Comparison of ENCODE assay signal across 23 mouse cellular contexts in genomic region chr10:127679208-127679607, GRCm38 (mm10). TPM values are rescaled to one million over a fixed set of nuclear protein-coding genes. Genes with fewer than 3 reads are reported as not detected.
A peak's percentile ranks its signal among the peaks of the same experiment; 100 is the strongest.
DNase-seq lines count a peak whose midpoint lies in the region; ATAC-seq and TF ChIP-seq lines count a peak whose summit lies in the region.
"Had no signal": no experiment of that assay in that cellular context is flagged by ENCODE, and none has a peak within 500 bp of the region (broad histone marks: within the 10 kb centered on the region; RNA-seq: fewer than 3 reads in every experiment).

No protein-coding gene starts in this region.

- no peaks in the 10 kb centered on the region for H3K27me3 ChIP-seq in lung, embryonic 14.5 days (ENCODE audit: insufficient read depth, low read length)
- no peaks in the 10 kb centered on the region for H3K27me3 ChIP-seq in lung, postnatal 0 days (replicated peaks; ENCODE audit: insufficient read depth, low read length)
- H3K27me3 ChIP-seq in embryonic facial prominence, embryonic 14.5 days (replicated peaks; ENCODE audit: control insufficient read depth, insufficient read depth, low read length), result no peaks in the 10 kb centered on the region
- H3K27me3 ChIP-seq: embryonic facial prominence, embryonic 12.5 days; hindbrain, embryonic 13.5 days had no signal

- no peak overlapping the region for H3K4me2 ChIP-seq in lung, embryonic 14.5 days
- H3K4me2 ChIP-seq in lung, postnatal 0 days (replicated peaks; ENCODE audit: low read depth, low read length), result no peak overlapping the region
- H3K4me2 ChIP-seq in embryonic facial prominence, embryonic 14.5 days (ENCODE audit: low read depth, low read length), result no peak overlapping the region
- H3K4me2 ChIP-seq: embryonic facial prominence, embryonic 12.5 days; hindbrain, embryonic 13.5 days had no signal

- H3K27ac ChIP-seq in lung, embryonic 14.5 days (ENCODE audit: low read depth), result no peak overlapping the region
- H3K27ac ChIP-seq in lung, postnatal 0 days (ENCODE audit: low read length), result no peak overlapping the region
- H3K27ac ChIP-seq in embryonic facial prominence, embryonic 14.5 days (replicated peaks; ENCODE audit: low read depth, low read length), result no peak overlapping the region
- H3K27ac ChIP-seq: embryonic facial prominence, embryonic 12.5 days; heart, embryonic 10.5 days; hindbrain, embryonic 13.5 days; hindbrain, postnatal 0 days had no signal

- DNase-seq in cerebellum, adult 9-11 months, result peak; percentile 15
- no peak for DNase-seq in cerebellum, adult 8-10 months
- peak; percentile 68 for DNase-seq in heart, adult 11 months
- no peak for DNase-seq in heart, postnatal 14 days
- no peak for DNase-seq in lung, embryonic 14.5 days
- DNase-seq in lung, postnatal 0 days (ENCODE audit: low spot score), result no peak
- no peak for DNase-seq in embryonic facial prominence, embryonic 14.5 days (ENCODE audit: low spot score)
- DNase-seq: adrenal gland, postnatal 10 days; cerebellum, adult 18-20 months; cerebellum, postnatal 14 days; embryo, embryonic 11 days; gastrocnemius, postnatal 14 days; kidney, adult 11 months had no signal

- no peaks in the 10 kb centered on the region for H3K9me3 ChIP-seq in lung, embryonic 14.5 days (ENCODE audit: low read depth, low read length)
- no peaks in the 10 kb centered on the region for H3K9me3 ChIP-seq in lung, postnatal 0 days (ENCODE audit: low read length)
- no peaks in the 10 kb centered on the region for H3K9me3 ChIP-seq in embryonic facial prominence, embryonic 14.5 days (ENCODE audit: control insufficient read depth, low read length)
- H3K9me3 ChIP-seq: embryonic facial prominence, embryonic 12.5 days; heart, embryonic 10.5 days; hindbrain, embryonic 13.5 days had no signal

- H3K36me3 ChIP-seq in lung, embryonic 14.5 days (ENCODE audit: insufficient read depth), result no peaks in the 10 kb centered on the region
- no peaks in the 10 kb centered on the region for H3K36me3 ChIP-seq in lung, postnatal 0 days (ENCODE audit: insufficient read depth, low read length)
- no peaks in the 10 kb centered on the region for H3K36me3 ChIP-seq in embryonic facial prominence, embryonic 14.5 days (ENCODE audit: control insufficient read depth, insufficient read depth, low read length)
- H3K36me3 ChIP-seq: embryonic facial prominence, embryonic 12.5 days; heart, embryonic 10.5 days; hindbrain, embryonic 13.5 days had no signal

- TF ChIP-seq EP300 in lung, postnatal 0 days (IDR thresholded peaks at IDR 0.05), result no peak

- intact Hi-C loops in heart, postnatal 14 days (cut with DNase I), result loop anchor here (5.0 kb wide), 2 partner anchors 58 to 107 kb away; partner anchors contain the start of gene Zbtb39

- WGBS in lung, embryonic 14.5 days, result 79% methylated on average over 1 of the region's 1 CpGs
- 77% methylated on average over 1 of the region's 1 CpGs for WGBS in lung, postnatal 0 days
- 85% methylated on average over 1 of the region's 1 CpGs for WGBS in embryonic facial prominence, embryonic 14.5 days

- H3K4me3 ChIP-seq in lung, embryonic 14.5 days (ENCODE audit: low read depth, low read length), result no peak overlapping the region
- H3K4me3 ChIP-seq in lung, postnatal 0 days (ENCODE audit: low read depth, low read length), result no peak overlapping the region
- no peak overlapping the region for H3K4me3 ChIP-seq in embryonic facial prominence, embryonic 14.5 days (ENCODE audit: low read depth, low read length)
- H3K4me3 ChIP-seq: embryonic facial prominence, embryonic 12.5 days; heart, embryonic 10.5 days; hindbrain, embryonic 13.5 days had no signal

- no peaks in the 10 kb centered on the region for H3K4me1 ChIP-seq in lung, embryonic 14.5 days (ENCODE audit: insufficient read depth)
- H3K4me1 ChIP-seq in lung, postnatal 0 days (ENCODE audit: insufficient read depth, low read depth, low read length), result peaks cover 5% of the 10 kb centered on the region; the same call in 1 of the 2 replicates
- H3K4me1 ChIP-seq in embryonic facial prominence, embryonic 14.5 days (ENCODE audit: control insufficient read depth, insufficient read depth, low read length), result no peaks in the 10 kb centered on the region

- no peak for ATAC-seq in lung, embryonic 14.5 days (ENCODE audit: insufficient read depth)
- ATAC-seq in lung, postnatal 0 days, result no peak
- no peak for ATAC-seq in embryonic facial prominence, embryonic 14.5 days (ENCODE audit: low read depth)
- ATAC-seq: forebrain, embryonic 16.5 days; hindbrain, postnatal 0 days had no signal

- no peak for TF ChIP-seq CTCF in lung, embryonic 14.5 days (IDR thresholded peaks at IDR 0.05; ENCODE audit: low read depth)
- TF ChIP-seq CTCF in lung, postnatal 0 days (IDR thresholded peaks at IDR 0.05), result no peak

- peak overlapping the region; percentile 0; the same call in 1 of the 2 replicates for H3K9ac ChIP-seq in lung, embryonic 14.5 days
- no peak overlapping the region for H3K9ac ChIP-seq in lung, postnatal 0 days (replicated peaks; ENCODE audit: low read depth)
- 0 out of 2 replicates have a peak overlapping the region, but pooled peaks have one; percentile 6 for H3K9ac ChIP-seq in embryonic facial prominence, embryonic 14.5 days (ENCODE audit: low read depth, low read length)
- H3K9ac ChIP-seq: embryonic facial prominence, embryonic 12.5 days; hindbrain, embryonic 13.5 days had no signal

RNA-seq across cellular contexts. Expression of gene Nab2, which starts 10.8 kb away (rescaled TPM):
- total RNA-seq in heart, postnatal 14 days (2021), result 1 to 10 TPM; 8.0 TPM
- 11.6 and 13.5 TPM in 2 replicates for polyA plus RNA-seq in lung, embryonic 14.5 days (2014; fragmentation: Nextera tagmentation; extraction: Ambion mirVana)
- polyA plus RNA-seq in lung, postnatal 0 days (2015; fragmentation: Nextera tagmentation; extraction: Ambion mirVana), result 7.7 and 8.4 TPM in 2 replicates
- polyA plus RNA-seq in embryonic facial prominence, embryonic 14.5 days (2014; fragmentation: Nextera tagmentation; extraction: Ambion mirVana), result 15.2 and 16.1 TPM in 2 replicates

RNA-seq across cellular contexts. Expression of gene Nemp1, which starts 12.5 kb away (rescaled TPM):
- 1 to 10 TPM; 4.2 to 4.7 TPM for total RNA-seq in heart, postnatal 14 days (2021)
- 11.2 and 13.2 TPM in 2 replicates for polyA plus RNA-seq in lung, embryonic 14.5 days (2014; fragmentation: Nextera tagmentation; extraction: Ambion mirVana)
- 5.0 and 6.3 TPM in 2 replicates for polyA plus RNA-seq in lung, postnatal 0 days (2015; fragmentation: Nextera tagmentation; extraction: Ambion mirVana)
- 10.5 and 11.2 TPM in 2 replicates for polyA plus RNA-seq in embryonic facial prominence, embryonic 14.5 days (2014; fragmentation: Nextera tagmentation; extraction: Ambion mirVana)

RNA-seq across cellular contexts. Expression of gene Myo1a, which starts 25.8 kb away (rescaled TPM):
- under 1 TPM in 1 of 2 experiments, not detected in 1; 0.15 TPM for total RNA-seq in heart, postnatal 14 days (2021)
- 0.23 and 0.28 TPM in 2 replicates for polyA plus RNA-seq in lung, embryonic 14.5 days (2014; fragmentation: Nextera tagmentation; extraction: Ambion mirVana)
- polyA plus RNA-seq in lung, postnatal 0 days (2015; fragmentation: Nextera tagmentation; extraction: Ambion mirVana), result 0.08 TPM in 2 replicates
- polyA plus RNA-seq in embryonic facial prominence, embryonic 14.5 days (2014; fragmentation: Nextera tagmentation; extraction: Ambion mirVana), result 0.75 and 1.2 TPM in 2 replicates
- total RNA-seq: common myeloid progenitor, adult 5-6 weeks; gastrocnemius, adult 18-20 months; hematopoietic stem cell, adult 5-6 weeks had no signal

RNA-seq across cellular contexts. Expression of gene Stat6, which starts 36.4 kb away (rescaled TPM):
- total RNA-seq in heart, postnatal 14 days (2021), result 10 to 100 TPM; 46.9 to 49.9 TPM
- polyA plus RNA-seq in lung, embryonic 14.5 days (2014; fragmentation: Nextera tagmentation; extraction: Ambion mirVana), result 27.8 and 28.1 TPM in 2 replicates
- 39.1 and 41.9 TPM in 2 replicates for polyA plus RNA-seq in lung, postnatal 0 days (2015; fragmentation: Nextera tagmentation; extraction: Ambion mirVana)
- polyA plus RNA-seq in embryonic facial prominence, embryonic 14.5 days (2014; fragmentation: Nextera tagmentation; extraction: Ambion mirVana), result 22.9 and 23.1 TPM in 2 replicates

RNA-seq across cellular contexts. Expression of gene Tac2, which starts 45.1 kb away (rescaled TPM):
- total RNA-seq in heart, postnatal 14 days (2021), result not detected
- not detected in 2 replicates for polyA plus RNA-seq in lung, embryonic 14.5 days (2014; fragmentation: Nextera tagmentation; extraction: Ambion mirVana)
- polyA plus RNA-seq in lung, postnatal 0 days (2015; fragmentation: Nextera tagmentation; extraction: Ambion mirVana), result not detected in 2 replicates
- 0.54 TPM in 1 of 2 replicates, not detected in the other for polyA plus RNA-seq in embryonic facial prominence, embryonic 14.5 days (2014; fragmentation: Nextera tagmentation; extraction: Ambion mirVana)
- total RNA-seq: adrenal gland, postnatal 10 days; common myeloid progenitor, adult 5-6 weeks; gastrocnemius, adult 18-20 months; gastrocnemius, postnatal 14 days; hematopoietic stem cell, adult 5-6 weeks; MEL had no signal
- polyA plus RNA-seq: C2C12; hindbrain, embryonic 13.5 days had no signal

Comparison
In these comparisons a context has a peak if more than half of its experiments do, and no peak if none do; other contexts are left out.
1. DNase-seq: peak in cerebellum, adult 9-11 months (single experiment) and heart, adult 11 months (single experiment); none in cerebellum, adult 8-10 months (single experiment), heart, postnatal 14 days (0 of 2), lung, embryonic 14.5 days (single experiment), lung, postnatal 0 days (single experiment) and embryonic facial prominence, embryonic 14.5 days (single experiment).